Mouse (Mus musculus): ENCODE data around the gene Mylk4.

Mylk4 gene

DNA sequence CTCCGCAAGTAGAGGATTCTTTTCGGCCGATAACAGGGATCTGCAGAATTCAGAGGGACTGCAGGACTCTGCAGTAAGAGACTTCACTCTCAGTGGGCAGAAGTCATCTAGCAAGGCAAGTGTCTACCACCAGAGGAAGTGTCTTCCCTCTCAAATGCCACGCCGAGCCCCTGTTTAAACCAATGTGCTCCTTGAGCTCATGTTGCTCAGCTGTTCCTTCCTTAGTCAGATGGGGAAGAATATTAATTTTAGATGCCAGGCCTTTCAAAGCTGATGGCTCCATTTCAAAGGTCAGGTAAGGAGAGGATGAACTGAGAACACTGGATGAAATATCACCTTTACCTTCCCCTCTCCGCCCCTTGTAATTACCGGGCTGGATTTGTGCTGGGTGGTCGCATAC lies at the start of gene Mylk4:
Mylk4 (minus strand) TSS at position 139 of the 400 bp plus-strand sequence.
- no peak for DNase-seq

DNA sequence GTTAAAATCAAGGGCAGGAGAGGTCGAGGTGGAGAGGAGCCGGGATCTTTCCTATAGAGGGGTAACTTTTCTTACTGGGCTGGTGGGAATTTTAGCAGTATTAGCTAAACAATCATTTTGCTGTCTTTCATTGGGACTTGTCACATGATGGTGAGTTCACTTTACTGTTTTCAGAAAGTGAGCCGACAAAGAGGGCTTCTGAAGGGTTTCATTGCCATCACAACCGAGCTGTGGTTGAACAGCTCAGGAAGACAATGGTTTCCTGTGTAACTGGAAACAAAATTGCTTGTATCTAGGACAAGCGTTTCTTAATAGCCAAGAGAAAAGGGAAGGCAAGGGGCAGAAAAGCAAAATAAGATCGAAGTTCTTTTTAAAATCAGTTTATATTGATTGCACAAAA lies 49.5 kb upstream of the Mylk4 start:
- DNase-seq = peak; percentile 27

DNA sequence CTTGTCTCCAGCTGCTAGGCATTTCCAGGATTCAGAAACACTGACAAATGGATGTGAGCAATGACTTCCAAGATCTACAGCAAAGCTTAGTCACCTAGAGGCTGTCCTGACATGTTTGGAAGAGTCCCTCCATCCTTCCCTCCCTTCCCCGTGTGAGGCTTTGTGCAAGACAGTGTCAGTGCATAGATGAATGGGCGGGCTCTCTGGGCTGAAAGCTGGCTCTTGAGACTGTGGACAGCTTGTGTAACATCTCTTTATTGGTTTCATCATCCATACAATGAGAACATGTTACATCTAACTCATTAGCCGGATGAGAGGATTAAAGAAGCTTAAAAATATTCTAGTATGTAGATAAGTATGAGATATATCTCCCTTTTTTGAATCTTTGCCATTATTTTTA lies 49.0 kb upstream of the Mylk4 start:
- DNase-seq = no peak

DNA sequence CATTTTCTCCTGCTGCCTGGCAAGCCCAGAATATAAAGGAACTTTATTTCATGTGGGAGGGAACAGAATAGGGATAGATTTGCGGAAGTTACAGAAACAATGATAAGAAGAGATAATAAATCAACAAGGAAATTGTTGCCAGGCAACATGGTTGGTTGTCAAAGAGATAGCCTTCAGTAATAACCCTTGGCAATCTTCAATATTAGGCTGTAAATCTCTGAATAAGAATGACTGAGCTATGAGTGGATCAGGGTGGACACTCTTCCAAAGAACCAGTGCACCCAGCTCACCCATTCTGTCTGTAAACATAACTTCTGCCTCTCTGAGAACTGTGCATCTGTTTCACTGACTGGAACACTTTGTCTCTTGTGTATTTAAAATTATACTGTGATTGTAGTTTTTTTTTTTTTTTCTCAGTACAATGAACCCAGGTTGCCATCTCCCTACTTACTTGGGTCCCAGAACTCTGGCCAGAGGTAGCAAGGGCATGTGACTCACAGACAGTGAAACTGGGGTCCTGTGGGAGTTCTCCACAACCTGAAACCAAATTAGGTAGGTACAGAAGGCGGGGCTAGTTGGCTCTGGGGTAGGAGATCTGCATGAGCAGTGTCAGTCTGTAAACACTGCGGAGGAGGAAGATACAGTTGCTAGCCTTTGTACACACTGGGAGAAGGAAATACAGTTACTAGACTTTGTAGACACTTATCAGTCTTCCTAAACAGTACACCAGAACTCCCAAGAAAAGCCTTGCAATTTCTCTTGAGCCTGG lies 47.9 kb upstream of the Mylk4 start:
- peak; percentile 12 for DNase-seq

DNA sequence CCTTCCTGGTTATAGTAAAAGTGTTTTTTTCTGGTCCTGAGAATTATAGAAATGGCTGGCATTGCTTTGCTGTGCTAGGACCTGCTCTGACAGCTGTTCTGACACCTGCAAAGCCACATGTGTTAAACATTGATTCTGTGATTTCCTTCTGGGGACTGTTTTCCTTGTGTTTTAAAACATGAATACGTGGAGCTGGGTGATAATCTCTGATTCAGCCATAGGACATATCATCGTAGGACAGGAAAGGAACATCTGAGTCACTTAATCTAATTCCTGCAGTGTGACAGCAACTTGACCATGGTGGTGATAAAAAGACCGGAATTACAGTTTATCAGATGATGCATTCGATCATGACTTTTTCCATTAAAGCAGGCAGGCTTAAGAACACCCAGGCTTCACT lies 45.1 kb upstream of the Mylk4 start:
- DNase-seq = no peak

DNA sequence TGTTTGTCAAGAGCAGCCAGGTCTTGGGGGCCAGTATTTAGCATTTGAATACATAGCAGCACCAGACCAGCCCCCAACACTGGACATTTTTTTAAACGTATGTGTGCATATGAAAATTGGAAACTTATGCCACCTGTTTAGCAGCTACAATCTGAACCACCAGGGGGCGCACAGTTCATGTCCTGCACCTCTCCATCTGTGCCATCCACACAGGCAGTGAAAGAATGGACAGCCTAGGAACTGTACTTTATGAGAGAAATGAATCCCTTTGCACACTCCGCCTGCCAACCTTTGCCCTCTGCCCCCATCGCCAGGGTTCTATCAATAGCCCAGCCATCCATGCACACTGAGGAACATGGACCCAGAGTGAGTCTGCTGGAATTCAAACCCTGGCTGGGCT lies 44.2 kb upstream of the Mylk4 start:
- peak; percentile 75 for DNase-seq

DNA sequence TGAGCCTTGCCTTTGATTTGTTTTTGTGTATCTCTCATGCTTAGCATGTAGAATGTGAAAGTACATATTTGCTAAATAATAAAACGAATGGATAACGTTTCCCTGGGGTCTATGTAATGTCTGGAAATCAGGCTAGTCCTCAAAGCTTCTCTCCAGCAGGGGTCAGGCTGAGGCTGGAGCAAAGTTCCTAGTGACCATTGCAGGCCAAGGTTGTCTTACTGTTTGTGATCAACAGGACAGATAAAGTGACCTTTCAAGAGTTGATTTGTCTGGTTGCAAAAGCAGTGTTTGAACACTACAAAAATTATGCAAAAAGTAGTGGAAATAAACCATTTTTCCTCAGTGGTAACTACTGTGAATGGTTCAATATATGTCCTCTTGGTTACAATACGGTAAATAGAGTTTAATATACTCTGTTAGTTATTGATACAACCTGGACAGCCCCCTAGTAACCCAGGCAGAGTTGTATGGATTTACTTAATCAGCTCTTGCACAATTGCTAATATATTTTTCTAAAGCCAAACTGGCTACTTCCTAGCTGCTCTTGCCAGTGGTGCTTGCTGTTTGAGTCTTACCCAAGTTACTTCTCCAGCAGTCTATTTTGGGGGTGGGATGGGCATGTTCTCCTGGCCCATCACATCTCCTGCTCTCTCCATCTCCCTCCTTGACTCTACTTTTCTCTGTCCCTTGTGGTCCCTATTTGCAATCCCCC lies 43.5 kb upstream of the Mylk4 start:
- DNase-seq = no peak

DNA sequence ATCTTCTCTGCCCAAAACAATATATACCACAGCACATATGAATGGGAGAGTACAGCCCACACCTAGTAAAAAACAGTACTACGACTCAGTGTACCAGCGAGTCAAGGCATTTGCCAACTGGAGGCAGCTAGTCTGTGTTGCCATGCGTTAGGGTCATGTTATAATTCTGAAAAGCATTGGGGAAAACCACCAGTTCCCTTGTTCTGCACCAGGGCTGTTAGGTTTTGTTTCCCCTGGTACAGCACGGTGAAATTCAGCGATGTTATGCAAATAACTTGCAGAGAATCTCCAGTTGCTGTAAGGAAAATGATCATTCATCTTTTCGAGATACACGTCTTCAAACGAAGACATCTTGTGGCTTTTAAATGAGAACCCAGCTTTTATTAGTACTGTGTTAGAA lies 41.8 kb upstream of the Mylk4 start:
- DNase-seq = no peak

DNA sequence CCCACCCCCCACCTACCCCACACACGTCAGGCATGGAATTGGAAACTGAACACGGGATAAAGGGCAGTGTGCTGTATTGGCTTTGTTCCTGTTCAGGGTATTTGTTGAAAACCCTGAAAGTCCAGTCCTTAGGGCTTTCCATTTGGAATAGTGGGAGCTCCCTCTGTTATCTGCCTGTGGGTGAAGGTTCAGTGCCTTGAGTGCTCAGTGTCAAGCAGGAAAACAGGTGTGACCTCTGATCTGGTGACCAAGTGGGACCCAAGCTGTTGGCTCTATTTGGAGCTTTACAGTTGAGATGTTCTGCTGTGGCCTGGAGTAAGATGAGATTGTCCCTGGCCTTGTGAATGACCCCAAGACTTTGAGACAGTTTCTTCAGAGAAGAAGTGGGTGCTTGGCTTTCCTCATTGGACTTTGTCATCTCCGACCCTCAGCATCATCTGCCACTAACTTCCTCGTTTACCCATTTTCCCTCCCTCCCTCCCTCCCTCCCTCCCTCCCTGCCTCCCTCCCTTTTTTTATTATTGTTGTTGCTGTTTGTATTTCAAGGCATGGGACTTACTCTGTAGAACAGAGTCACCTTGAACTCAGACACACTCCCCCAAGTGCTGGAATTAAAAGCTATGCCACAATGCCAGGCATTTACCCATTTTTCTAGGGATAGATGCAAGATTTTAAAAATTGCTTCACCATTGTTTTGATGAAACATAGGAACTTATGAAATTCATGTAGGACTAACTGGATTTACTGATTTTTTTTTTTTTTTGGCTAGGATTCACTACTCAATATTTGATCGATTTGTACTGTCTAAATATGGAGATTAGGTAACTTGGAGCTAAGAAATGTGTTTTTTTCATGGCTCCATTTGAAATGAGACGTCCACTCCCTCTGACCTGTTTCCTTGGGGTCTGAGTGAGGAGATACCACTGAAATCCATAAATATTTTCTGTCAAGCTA lies 40.9 kb upstream of the Mylk4 start:
- DNase-seq = no peak

DNA sequence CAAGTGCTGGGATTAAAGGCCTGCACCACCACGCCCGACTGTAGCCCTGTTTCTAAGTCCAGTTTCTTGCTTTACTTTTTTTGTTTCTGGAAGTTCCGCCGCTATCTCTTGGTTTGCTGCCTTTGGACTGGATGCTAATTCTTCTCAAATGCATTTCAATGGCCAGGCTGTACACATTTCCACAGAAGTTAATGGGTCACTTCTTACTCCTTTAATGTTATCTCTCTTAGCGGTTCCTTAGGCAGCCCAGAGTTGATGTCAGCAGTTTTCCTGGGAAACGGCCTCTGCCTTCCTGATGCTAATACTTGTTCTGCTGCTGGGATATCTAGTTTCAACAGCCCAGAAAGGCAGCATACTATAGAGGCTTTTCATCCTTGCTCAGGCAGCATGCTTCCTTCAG lies 39.4 kb upstream of the Mylk4 start:
- no peak for DNase-seq

DNA sequence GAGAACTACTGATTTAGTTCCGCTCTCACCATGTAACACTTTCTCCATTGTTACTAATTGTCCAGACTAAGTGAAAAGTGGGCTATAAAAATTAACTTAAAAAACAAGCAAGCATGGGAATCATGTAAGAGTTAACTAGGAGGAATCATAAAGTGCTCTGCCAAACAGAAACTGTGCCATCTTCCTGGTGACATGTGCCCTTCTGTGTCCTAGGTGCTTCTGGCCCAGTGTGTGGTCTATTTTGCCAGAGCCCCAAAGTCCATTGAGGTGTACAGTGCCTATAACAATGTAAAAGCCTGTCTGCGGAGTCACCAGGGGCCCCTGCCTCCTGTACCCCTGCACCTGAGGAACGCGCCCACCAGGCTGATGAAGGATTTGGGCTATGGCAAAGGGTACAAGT lies 37.9 kb upstream of the Mylk4 start:
- DNase-seq = no peak

DNA sequence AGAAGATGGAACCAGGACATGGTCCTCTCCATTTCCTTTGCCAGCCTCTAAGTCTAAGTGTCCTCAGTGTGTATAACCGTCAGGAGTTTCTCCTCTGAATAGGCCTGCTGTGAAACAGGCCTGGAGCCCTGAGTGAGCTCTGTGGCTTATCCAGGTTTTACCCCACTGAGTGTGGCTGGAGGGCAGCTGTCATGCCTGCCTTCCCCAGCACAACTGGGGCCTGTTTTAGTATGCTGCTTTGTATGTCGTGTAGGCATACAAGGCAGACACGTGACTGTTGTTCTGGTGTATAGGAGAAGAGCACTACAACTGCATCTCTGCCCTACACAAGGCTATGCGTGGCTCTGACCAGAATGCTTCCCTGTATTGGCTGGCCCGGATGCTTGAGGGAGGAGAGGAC lies 36.2 kb upstream of the Mylk4 start:
- DNase-seq = no peak

DNA sequence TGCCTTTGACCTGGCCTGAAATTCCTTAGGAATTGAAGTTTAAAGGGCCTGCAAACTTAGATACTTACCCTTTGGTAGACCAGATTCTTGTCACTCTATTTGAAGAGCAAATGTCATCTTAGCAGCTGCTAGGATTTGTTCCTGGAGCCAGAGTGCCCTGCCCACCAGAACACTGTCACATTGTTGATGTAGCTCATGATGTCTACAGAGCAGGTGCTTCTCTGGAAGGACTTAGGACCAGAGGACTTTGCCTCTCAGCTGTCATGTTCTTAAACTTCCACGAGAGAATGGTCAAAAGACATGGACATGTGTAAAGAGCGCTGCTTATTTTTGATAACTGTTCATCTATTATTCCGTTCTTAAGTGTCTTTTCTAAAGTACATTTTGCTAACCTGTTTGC lies 35.5 kb upstream of the Mylk4 start:
- no peak for DNase-seq

DNA sequence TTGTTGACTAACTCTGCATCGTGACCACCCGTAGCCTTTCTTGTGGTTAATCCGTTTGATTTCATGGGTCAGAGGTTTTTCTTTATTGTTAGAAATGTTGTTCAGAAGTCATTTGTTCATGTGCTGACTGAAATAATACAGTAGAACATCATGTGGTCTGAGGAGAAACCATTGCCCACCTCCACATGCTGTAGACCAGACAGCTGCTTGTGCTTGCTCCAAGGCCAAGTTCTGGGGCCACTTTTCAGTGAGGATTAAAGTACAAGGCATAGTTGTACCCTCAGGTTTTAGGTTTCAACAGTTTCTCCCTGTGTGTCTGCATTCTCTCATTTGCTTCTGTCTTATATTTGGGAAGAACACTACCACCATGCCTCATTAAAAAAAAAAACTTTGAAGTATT lies 23.9 kb upstream of the Mylk4 start:
- no peak for DNase-seq

DNA sequence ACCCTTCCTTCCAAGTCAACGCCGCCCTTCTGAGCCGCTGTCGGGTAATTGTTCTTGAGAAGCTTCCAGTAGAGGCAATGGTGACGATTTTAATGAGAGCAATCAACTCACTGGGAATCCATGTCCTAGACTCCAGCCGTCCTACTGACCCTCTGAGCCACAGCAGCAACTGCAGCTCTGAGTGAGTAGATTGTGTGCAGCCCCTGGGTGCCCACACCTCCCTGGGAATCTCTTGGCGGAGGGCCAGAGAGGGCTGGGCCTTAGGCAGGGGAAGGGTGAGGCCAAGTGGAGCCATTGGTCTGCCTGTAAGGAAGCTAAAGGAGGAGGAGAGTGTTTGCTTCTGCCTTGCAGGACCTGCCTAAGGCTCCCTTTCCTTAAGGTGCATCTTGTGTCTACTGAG lies 23.1 kb upstream of the Mylk4 start:
- DNase-seq = no peak

DNA sequence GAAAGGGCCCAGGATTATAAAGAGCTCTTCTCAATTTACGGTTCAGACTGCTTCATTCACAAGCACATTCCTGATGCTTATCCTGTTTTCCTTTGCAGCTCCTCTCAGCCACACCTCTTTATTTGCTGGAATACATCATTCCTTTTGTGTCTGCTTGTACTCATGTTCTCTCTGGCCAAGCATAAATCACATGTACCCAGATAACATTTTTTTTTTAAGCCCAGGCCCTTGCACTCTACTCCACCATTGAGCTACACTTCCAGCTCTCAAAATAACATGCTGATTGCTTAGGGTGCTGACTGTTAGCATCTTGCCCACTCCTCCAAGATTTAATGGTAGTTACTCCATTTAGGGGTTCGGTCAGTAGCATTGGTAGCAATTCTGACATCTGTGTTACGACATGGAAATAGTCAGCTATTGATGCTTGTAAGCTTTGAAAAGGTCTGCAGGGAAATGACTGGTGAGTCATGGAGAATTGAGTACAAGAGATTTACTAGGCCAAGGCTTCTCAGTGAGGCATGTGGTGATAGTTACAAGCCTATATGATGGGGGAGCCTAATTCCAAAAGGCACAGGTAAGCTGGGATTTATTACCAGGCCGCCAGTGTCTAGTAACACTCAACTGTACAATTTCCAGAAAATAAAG lies 20.1 kb upstream of the Mylk4 start:
- no peak for DNase-seq

DNA sequence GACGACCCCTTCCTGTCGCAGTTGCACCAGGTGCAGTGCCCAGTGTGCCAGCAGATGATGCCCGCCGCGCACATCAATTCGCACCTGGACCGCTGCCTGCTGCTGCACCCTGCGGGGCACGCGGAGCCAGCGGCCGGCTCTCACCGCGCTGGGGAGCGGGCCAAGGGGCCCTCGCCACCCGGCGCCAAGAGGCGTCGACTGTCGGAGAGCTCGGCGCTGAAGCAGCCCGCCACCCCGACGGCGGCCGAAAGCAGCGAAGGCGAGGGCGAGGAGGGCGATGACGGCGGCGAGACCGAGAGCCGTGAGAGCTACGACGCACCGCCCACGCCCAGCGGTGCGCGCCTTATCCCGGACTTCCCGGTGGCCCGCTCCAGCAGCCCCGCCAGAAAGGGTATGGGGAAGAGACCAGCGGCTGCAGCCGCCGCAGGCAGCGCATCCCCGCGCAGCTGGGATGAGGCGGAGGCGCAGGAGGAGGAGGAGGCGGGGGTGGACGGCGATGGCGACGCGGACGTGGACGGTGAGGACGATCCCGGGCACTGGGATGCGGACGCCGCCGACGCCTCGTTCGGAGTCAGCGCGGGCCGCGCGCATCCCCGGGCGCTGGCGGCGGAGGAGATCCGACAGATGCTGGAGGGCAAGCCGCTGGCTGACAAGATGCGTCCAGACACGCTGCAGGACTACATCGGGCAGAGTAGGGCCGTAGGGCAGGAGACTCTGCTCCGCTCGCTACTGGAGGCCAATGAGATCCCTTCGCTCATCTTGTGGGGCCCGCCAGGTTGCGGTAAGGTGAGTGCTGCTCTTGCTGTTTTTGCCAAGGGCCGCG lies 18.7 kb upstream of the Mylk4 start, which contains the start of gene D930007J09Rik:
D930007J09Rik (minus strand) TSS at position 591 of the 823 bp plus-strand sequence.
- DNase-seq = peak; percentile 59

DNA sequence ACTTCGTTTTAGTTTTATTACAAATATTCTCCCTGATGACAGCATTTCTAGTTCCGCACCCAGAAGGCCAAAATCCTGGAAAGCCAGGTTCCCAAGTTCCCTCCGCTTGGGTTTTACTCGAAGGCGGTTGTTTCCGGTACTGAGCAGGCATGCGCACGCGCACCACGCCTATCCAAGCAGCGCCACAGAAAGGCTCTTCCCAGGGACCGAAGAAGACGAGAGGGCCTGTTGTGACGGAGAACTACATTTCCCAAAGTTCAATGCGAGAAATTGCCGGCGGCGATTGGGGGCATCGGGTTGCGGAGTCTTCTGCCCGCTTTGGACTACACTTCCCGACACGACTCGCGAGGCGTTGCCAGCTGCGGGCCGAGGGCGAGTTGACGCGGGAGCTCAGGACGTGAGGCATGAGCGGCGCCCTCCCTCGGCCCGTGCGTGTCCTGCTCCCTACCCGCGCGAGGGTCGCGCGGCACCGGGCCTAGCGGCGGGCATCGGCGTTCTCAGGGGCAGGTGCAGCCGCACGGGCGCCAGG lies 18.0 kb upstream of the Mylk4 start, which contains the start of gene Wrnip1:
Wrnip1 (plus strand) TSS at position 346 of the 529 bp plus-strand sequence.
- peak; percentile 95 for DNase-seq

DNA sequence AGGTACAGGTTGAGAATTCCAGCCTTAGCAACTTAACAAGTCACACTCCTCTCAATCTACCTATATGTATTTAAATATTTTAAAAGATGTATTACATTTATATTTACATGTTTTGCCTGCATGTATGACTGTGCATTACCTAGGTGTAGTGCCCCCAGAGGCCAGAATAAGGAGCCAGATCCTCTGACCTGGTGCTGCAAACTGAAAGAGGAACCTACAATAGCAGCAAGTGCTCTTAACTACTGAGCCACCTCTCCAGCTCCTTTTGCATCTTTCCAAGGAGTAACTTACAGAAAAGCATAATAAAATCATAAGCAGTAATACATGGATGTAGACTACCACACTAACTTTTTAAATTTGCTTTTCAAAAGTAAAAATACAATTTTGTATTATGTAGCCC lies 17.1 kb upstream of the Mylk4 start:
- DNase-seq = peak; percentile 54

DNA sequence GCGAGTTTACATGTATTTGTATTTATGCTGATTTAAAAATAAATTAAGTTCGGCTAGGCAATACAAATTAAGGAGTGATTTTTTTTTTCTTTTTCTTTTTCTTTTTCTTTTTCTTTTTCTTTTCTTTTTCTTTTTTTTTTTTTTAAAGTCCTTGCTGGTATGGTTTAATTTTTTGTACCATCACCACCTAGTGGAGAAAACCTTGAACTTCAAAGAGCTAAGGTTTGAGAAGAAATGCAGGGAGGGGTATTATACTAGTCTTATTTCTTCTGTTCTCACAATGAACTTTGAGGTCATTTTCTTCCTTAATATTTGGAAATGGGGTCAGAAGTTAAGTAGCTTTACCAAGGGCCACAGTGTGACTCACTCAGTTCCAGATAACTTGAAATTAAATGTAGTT lies 15.4 kb upstream of the Mylk4 start:
- no peak for DNase-seq

DNA sequence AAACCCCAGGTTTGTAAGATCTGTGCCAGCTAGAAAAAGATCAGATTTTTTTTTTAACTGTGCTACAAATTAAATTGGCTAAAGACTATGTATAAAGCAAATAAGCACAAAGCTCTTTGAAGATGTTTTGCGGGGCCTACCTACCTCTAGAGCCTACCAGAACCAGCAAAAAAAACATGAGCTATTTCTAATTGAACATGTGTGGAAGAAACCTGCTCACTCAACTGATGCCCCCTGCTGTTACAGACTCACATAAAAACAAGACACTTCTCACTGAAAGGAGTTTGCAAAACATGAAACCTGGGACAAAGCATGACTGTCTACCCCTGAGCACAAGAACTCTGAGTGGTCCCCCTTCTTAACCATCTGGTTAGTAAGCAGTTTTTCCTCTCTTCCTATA lies 13.3 kb upstream of the Mylk4 start:
- DNase-seq = no peak

DNA sequence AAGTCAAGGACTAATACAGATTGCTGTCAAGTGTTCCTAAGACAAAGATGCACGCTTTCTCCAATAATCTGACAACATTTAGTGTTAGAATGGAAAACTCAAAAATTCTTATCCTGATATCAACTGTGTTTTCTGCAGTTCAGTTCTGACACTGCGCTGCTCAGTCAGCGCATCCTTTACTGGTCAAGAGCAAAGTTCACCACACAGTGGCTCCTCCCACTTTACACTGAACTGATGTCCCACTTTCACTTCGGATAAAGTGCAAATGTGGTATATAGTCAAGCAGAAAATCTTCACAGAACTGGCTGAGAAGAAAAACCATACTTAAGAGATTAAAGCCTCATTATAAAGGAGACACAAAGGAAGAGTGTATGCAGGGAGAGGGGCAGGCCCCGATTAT lies 11.4 kb upstream of the Mylk4 start:
- no peak for DNase-seq

All from thymus, postnatal 14 days (tissue).